Mouse (Mus musculus): ENCODE data around the gene Dedd2. TPM values are rescaled to one million over a fixed set of nuclear protein-coding genes. Genes with fewer than 3 reads are reported as not detected.

Dedd2 gene
- polyA plus RNA-seq, 1 experiment from 2014 or later = 5.7 TPM

- no peak overlapping the region for H3K9ac ChIP-seq (ENCODE audit: low read length)
- H3K4me3 ChIP-seq (ENCODE audit: control insufficient read depth in 1 of 2, insufficient read depth in 1 of 2, low read depth in 1 of 2, low read length in 2 of 2) = no peak overlapping the region
- no peaks in the 10 kb centered on the region for H3K27me3 ChIP-seq (ENCODE audit: control insufficient read depth, insufficient read depth, low read length)
- H3K27ac ChIP-seq (replicated peaks in 1 of 2; ENCODE audit: control insufficient read depth in 1 of 2, insufficient read depth in 1 of 2, low read depth in 2 of 2, low read length in 2 of 2) = no peak overlapping the region
- WGBS = 92% methylated on average over 1 of the region's 1 CpGs
- peaks cover 0 to 2% of the 10 kb centered on the region in 2 experiments; a peak in 2 of 4 replicates for H3K4me1 ChIP-seq (ENCODE audit: control insufficient read depth in 2 of 2, insufficient read depth in 2 of 2, low read length in 2 of 2)
- peaks cover 100% of the 10 kb centered on the region for H3K36me3 ChIP-seq (ENCODE audit: control insufficient read depth, insufficient read depth, low read length)
- H3K4me2 ChIP-seq (ENCODE audit: low read length) = no peak overlapping the region
- no peaks in the 10 kb centered on the region for H3K9me3 ChIP-seq (ENCODE audit: control insufficient read depth, low read length)
- no peak for ATAC-seq (ENCODE audit: insufficient number of reproducible peaks, insufficient read depth, low FRiP score, low read depth)
Measured at GRCm38 (mm10) chr7:25227523-25228300, 7.3 kb upstream of the Dedd2 start.

- Histone ChIP-seq H3K27me3 (ENCODE audit: control insufficient read depth, insufficient read depth, low read length) (no peaks in the 10 kb centered on the region), H3K4me3 (ENCODE audit: control insufficient read depth in 1 of 2, insufficient read depth in 1 of 2, low read depth in 1 of 2, low read length in 2 of 2) (peak overlapping the region in 1 of 2 experiments; percentile 55; a peak in 2 of 4 replicates), H3K36me3 (ENCODE audit: control insufficient read depth, insufficient read depth, low read length) (peaks cover 50% of the 10 kb centered on the region), H3K27ac (replicated peaks in 1 of 2; ENCODE audit: control insufficient read depth in 1 of 2, insufficient read depth in 1 of 2, low read depth in 2 of 2, low read length in 2 of 2) (no peak overlapping the region), H3K4me2 (ENCODE audit: low read length) (peak overlapping the region; percentile 93), H3K9me3 (ENCODE audit: control insufficient read depth, low read length) (no peaks in the 10 kb centered on the region), H3K9ac (ENCODE audit: low read length) (peak overlapping the region; percentile 83), H3K4me1 (ENCODE audit: control insufficient read depth in 2 of 2, insufficient read depth in 2 of 2, low read length in 2 of 2) (peaks cover 13 to 26% of the 10 kb centered on the region in 2 experiments)
- 78% methylated on average over 10 of the region's 10 CpGs for WGBS
- no peak for ATAC-seq (ENCODE audit: insufficient number of reproducible peaks, insufficient read depth, low FRiP score, low read depth)
Measured at GRCm38 (mm10) chr7:25222275-25222967, 2.0 kb upstream of the Dedd2 start.

GRCm38 (mm10) chr7:25221102-25221883 is 878 bp upstream of the Dedd2 start, which contains the start of gene Zfp526:
Zfp526 (plus strand) TSS chr7:25221425.
- WGBS = under 1% methylated on average over 45 of the region's 45 CpGs

GRCm38 (mm10) chr7:25219756-25220456 is 509 bp downstream of the Dedd2 start:
- H3K9ac ChIP-seq (ENCODE audit: low read length) = peak overlapping the region; percentile 75
- H3K4me1 ChIP-seq (ENCODE audit: control insufficient read depth in 2 of 2, insufficient read depth in 2 of 2, low read length in 2 of 2) = peaks cover 13 to 26% of the 10 kb centered on the region in 2 experiments
- peak; percentile 78 for ATAC-seq (ENCODE audit: insufficient number of reproducible peaks, insufficient read depth, low FRiP score, low read depth)
- peaks cover 38% of the 10 kb centered on the region for H3K36me3 ChIP-seq (ENCODE audit: control insufficient read depth, insufficient read depth, low read length)
- no peaks in the 10 kb centered on the region for H3K27me3 ChIP-seq (ENCODE audit: control insufficient read depth, insufficient read depth, low read length)
- H3K4me2 ChIP-seq (ENCODE audit: low read length) = peak overlapping the region; percentile 93
- H3K27ac ChIP-seq (replicated peaks in 1 of 2; ENCODE audit: control insufficient read depth in 1 of 2, insufficient read depth in 1 of 2, low read depth in 2 of 2, low read length in 2 of 2) = peak overlapping the region; percentile 72 to 87
- H3K4me3 ChIP-seq (ENCODE audit: control insufficient read depth in 1 of 2, insufficient read depth in 1 of 2, low read depth in 1 of 2, low read length in 2 of 2) = peak overlapping the region; percentile 51 to 55
- H3K9me3 ChIP-seq (ENCODE audit: control insufficient read depth, low read length) = no peaks in the 10 kb centered on the region
- 2% methylated on average over 31 of the region's 31 CpGs for WGBS

More at GRCm38 (mm10) chr7:25221102-25221883, 878 bp upstream of the Dedd2 start, which contains the start of gene Zfp526:
- no peaks in the 10 kb centered on the region for H3K9me3 ChIP-seq (ENCODE audit: control insufficient read depth, low read length)
- H3K27ac ChIP-seq (replicated peaks in 1 of 2; ENCODE audit: control insufficient read depth in 1 of 2, insufficient read depth in 1 of 2, low read depth in 2 of 2, low read length in 2 of 2) = peak within 1 kb of the TSS; percentile 84 to 87
- H3K9ac ChIP-seq (ENCODE audit: low read length) = peak within 1 kb of the TSS; percentile 83
- peaks cover 13 to 26% of the 10 kb centered on the region in 2 experiments for H3K4me1 ChIP-seq (ENCODE audit: control insufficient read depth in 2 of 2, insufficient read depth in 2 of 2, low read length in 2 of 2)
- peak; percentile 93 for ATAC-seq (ENCODE audit: insufficient number of reproducible peaks, insufficient read depth, low FRiP score, low read depth)
- H3K27me3 ChIP-seq (ENCODE audit: control insufficient read depth, insufficient read depth, low read length) = no peaks in the 10 kb centered on the region
- H3K4me3 ChIP-seq (ENCODE audit: control insufficient read depth in 1 of 2, insufficient read depth in 1 of 2, low read depth in 1 of 2, low read length in 2 of 2) = peak within 1 kb of the TSS; percentile 55 to 85
- peak within 1 kb of the TSS; percentile 93 for H3K4me2 ChIP-seq (ENCODE audit: low read length)
- peaks cover 40% of the 10 kb centered on the region for H3K36me3 ChIP-seq (ENCODE audit: control insufficient read depth, insufficient read depth, low read length)

DNA sequence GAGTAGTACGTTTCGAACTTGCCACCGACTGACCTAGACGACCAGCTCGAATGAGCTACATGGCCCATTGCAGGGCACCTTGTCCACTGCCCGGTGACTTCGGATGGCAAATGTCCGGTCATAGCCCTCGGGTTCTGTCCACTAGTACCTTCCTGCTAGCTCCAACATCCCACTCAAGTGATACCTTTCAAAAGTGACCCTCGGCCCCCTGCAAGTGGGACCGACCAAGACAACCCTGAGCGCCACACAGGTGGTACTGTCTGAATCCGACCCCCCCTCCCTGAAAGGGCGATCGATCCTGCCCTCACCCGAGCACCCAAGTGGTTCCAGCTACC is 1.0 kb downstream of the Dedd2 start:
- WGBS = under 1% methylated on average over 16 of the region's 16 CpGs
- Histone ChIP-seq H3K9me3 (ENCODE audit: control insufficient read depth, low read length) (no peaks in the 10 kb centered on the region), H3K4me3 (ENCODE audit: control insufficient read depth in 1 of 2, insufficient read depth in 1 of 2, low read depth in 1 of 2, low read length in 2 of 2) (peak overlapping the region; percentile 51 to 55), H3K27ac (replicated peaks in 1 of 2; ENCODE audit: control insufficient read depth in 1 of 2, insufficient read depth in 1 of 2, low read depth in 2 of 2, low read length in 2 of 2) (peak overlapping the region in 1 of 2 experiments; percentile 87; a peak in 3 of 4 replicates), H3K36me3 (ENCODE audit: control insufficient read depth, insufficient read depth, low read length) (peaks cover 36% of the 10 kb centered on the region), H3K4me2 (ENCODE audit: low read length) (peak overlapping the region; percentile 93), H3K9ac (ENCODE audit: low read length) (peak overlapping the region; percentile 75), H3K27me3 (ENCODE audit: control insufficient read depth, insufficient read depth, low read length) (no peaks in the 10 kb centered on the region), H3K4me1 (ENCODE audit: control insufficient read depth in 2 of 2, insufficient read depth in 2 of 2, low read length in 2 of 2) (peaks cover 13 to 26% of the 10 kb centered on the region in 2 experiments)
- no peak for ATAC-seq (ENCODE audit: insufficient number of reproducible peaks, insufficient read depth, low FRiP score, low read depth)

DNA sequence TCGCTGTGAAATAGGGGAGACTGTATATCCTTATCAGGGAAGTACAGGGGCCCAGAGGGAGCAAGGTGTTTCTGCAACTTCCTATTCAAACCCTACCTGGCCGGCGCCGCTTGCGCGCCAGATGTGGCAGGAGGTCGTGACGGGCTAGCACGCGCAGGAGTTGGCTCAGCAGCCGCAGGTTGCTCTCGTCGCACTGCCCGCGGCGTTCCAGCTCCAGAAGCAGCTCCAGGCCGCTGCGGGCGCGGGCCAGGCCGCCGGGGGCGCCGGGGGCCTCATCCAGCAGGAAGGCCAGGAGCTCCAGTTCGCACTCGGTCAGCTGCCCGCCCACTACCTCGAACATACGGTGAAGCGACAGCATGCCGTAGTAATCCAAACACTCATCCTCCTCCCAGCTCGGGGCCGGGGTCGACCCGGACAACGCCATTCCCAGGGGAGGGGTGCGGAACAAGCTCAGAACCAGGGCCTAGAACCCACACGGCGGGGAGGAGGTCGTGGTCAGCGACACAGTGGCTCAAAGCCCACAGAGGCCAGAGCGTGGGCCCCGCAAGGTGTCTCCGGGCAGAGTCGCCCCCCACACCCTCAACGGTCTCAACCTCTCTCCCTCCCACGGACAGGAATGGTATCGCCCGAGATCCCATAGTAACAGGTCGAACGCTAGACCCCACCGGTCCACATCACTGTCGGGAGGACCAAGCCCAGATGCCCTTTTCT is 1.6 kb downstream of the Dedd2 start:
- Histone ChIP-seq H3K4me1 (ENCODE audit: control insufficient read depth in 2 of 2, insufficient read depth in 2 of 2, low read length in 2 of 2) (peaks cover 13 to 26% of the 10 kb centered on the region in 2 experiments), H3K27ac (replicated peaks in 1 of 2; ENCODE audit: control insufficient read depth in 1 of 2, insufficient read depth in 1 of 2, low read depth in 2 of 2, low read length in 2 of 2) (peak overlapping the region; percentile 64 to 87), H3K9ac (ENCODE audit: low read length) (peak overlapping the region; percentile 75), H3K4me2 (ENCODE audit: low read length) (peak overlapping the region; percentile 93), H3K27me3 (ENCODE audit: control insufficient read depth, insufficient read depth, low read length) (no peaks in the 10 kb centered on the region), H3K4me3 (ENCODE audit: control insufficient read depth in 1 of 2, insufficient read depth in 1 of 2, low read depth in 1 of 2, low read length in 2 of 2) (peak overlapping the region; percentile 51 to 55), H3K9me3 (ENCODE audit: control insufficient read depth, low read length) (no peaks in the 10 kb centered on the region), H3K36me3 (ENCODE audit: control insufficient read depth, insufficient read depth, low read length) (peaks cover 34% of the 10 kb centered on the region)
- under 1% methylated on average over 53 of the region's 53 CpGs for WGBS
- no peak for ATAC-seq (ENCODE audit: insufficient number of reproducible peaks, insufficient read depth, low FRiP score, low read depth)
